Mouse (Mus musculus) 3T3-L1 (cell line): Measurements from ENCODE around the gene Runx2.

Source experiments
- DNase-seq: peaks from one replicate; pipeline ENCODE4 v3.0.0-alpha.2; 2015; ENCODE audit warnings: low read depth, low spot score

Runx2 gene

DNA sequence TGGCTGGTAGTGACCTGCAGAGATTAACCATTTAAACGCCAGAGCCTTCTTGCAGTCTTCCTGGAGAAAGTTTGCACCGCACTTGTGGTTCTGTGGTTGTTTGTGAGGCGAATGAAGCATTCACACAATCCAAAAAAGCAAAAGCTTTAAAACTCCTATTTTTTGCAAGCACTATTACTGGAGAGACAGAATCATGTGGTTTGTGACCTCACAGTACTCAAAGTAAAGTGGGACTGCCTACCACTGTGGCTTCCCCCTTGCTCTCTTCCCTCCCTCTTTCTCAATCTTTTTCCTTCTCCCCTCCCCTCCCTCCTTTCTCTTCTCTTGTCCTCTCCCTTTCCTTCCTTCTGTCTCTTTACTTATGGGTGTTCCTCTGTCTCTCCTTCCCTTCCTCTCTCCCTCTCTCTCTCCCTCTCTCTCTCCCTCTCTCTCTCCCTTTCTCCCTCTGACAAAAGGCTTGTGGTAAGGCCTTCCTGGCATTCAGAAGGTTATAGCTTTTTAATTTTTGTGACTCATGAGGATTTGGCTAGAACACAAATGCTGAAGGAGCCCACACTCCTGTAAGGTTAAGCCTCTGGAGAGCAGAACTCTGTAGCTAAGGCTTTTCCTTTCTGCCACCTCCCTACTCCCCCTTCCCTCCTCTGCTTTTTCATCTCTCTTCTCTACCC is at the start of gene Runx2:
Gene Runx2, minus strand, starts transcription at position 290 of the 668 bp plus-strand sequence.
- DNase-seq = peak; percentile 79

GRCm38 (mm10) chr17:44863165-44863564 is 48.6 kb upstream of the Runx2 start:
- no peak for DNase-seq

DNA sequence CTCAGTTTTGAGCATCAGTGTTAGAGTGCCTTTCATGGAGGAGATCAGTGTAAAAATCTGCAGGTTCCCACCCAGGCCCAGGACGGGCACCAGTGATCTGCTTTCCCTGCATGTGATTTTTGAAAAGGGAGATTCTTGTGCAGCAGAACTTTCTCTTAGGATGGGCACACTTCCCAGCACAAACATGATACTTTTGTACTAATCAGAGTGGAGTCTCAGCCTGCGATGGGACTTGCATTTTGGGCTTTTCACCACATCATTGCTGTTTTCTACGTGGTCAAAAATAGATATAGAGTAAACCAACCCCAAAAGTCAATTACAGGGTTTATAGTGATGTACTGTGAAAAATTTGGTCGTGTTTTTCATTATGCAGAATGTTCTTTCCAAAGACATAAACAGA is 27.6 kb upstream of the Runx2 start:
- no peak for DNase-seq

DNA sequence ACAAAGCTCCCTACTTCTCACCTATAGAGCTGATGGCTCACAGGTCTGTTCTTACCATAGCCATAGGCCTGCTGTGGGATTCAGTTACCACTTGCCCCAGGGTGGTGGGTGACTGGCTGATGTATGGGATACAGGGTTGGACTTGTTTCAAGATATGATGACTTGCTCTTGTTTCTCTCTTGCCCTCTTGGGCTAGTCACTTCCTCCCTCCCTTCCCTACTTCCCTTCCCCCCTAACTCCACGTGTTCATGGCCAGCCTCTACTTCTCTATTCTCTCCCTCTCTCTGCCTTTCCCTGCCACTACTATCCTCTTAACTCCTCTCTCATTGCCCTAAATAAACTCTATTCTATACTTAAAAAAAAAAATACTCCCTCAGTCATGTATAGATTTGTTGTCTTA is 16.6 kb upstream of the Runx2 start:
- peak; percentile 7 for DNase-seq

DNA sequence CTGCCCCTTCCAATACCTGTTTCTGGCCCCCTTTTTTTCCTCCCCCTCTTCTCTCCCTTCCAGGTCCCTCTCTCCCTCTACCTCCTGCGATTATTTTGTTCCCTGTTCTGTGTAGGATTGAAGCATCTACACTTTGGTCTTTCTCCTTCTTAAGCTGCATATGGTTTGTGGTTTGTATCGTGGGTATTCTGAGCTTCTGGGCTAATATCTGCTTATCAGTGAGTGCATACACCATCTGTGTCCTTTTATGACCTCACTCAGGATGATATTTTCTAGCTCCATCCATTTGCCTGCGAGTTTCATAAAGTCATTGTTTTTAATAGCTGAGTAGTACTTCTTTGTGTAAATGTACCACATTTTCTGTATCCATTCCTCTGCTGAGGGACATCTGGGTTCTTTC is 15.0 kb upstream of the Runx2 start:
- DNase-seq = no peak

DNA sequence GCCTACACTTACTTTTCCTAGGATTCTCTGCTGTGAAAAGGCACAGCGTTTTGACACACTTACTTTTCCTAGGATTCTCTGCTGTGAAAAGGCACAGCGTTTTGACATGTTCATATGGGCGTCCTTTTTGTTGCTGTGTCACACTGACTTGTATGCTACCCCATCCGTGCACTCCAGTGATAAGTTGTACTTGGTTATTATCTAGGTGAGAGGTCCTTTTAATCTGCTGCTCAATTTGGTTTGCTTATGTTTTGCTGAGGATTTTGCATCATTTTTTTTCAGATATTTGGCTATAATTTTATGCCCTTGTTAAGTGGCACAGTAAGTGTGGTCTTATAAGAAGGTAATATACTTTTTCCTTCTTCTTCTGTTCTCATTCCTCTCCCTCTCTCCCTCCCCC is 13.4 kb upstream of the Runx2 start:
- no peak for DNase-seq

DNA sequence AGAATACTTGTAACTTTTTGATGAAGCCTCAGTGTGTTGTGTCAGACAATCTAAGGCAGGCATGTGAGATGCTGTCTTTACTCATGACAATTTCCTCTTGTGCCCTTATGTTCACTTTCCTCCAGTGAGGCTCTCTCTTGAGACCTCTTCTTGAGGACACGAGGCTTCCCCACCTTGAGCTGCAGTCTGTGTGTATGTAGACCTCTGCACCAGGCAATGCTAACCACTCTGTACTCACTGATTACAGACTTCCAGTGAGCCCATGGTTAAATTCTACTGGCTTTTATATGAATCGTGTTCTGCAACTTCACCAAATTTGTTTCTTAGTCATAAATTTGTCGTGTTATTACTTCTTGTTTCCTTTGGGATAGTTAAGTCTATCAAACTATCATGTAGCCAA is 12.5 kb upstream of the Runx2 start:
- DNase-seq = no peak

DNA sequence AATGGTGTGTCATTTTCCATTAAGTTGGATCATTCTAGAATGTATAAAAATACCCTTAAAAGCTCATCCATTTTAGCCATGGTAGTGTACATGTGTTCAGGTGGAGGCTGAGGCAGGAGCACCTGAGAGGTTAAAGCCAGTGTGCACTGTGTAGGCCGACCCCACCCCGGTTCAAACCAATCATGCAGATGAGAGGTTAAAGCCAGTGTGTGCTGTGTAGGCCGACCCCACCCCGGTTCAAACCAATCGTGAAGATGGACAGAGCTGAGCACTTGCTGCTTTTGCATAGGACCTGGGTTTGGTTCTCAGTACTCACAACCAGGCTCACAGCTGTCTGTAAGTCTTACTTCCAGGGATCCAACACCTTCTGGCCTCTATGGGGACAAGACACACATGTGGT is 7.3 kb upstream of the Runx2 start:
- no peak for DNase-seq

- DNase-seq = no peak
Observed at GRCm38 (mm10) chr17:44819816-44820215, 5.2 kb upstream of the Runx2 start.

DNA sequence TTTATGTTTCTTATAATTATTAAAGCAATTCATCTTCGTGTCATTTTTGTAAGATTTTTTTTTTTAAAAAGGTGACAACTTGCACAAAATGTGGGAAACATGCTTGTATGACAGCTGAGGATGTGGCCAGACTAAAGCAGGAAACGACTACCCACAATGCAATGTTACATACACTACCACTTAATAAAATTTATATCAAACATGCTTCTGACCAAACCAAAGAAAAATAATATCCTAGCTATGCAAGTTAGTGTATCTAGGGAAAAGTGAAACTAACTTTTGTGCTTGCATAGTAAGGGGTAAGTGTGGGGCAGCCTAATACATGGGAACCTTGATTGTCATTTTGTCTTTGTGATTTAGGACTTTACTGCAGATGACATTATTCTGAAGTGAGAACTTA is 4.2 kb upstream of the Runx2 start:
- DNase-seq = no peak

GRCm38 (mm10) chr17:44807031-44807430 is 7.6 kb downstream of the Runx2 start:
- DNase-seq = no peak

DNA sequence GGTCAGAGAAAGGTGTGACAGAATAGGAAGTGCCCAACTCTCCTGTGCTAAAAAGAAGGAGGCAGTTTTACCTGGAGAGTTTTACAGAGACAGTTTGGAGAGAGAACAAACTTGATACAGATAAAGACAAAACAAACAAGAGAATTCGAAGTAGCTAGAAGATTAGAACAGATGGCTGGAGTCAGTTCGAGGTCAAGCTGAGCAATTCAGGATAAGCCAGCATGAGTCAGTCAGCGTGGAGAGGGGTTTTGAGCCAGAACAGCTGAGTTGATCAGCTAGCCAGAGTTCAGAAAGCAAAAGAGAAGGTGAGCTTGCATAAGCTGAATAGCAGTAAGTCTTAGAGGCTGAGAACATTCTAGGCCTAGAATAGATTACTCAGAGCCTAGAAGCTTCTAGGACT is 17.3 kb downstream of the Runx2 start:
- DNase-seq = peak; percentile 80

DNA sequence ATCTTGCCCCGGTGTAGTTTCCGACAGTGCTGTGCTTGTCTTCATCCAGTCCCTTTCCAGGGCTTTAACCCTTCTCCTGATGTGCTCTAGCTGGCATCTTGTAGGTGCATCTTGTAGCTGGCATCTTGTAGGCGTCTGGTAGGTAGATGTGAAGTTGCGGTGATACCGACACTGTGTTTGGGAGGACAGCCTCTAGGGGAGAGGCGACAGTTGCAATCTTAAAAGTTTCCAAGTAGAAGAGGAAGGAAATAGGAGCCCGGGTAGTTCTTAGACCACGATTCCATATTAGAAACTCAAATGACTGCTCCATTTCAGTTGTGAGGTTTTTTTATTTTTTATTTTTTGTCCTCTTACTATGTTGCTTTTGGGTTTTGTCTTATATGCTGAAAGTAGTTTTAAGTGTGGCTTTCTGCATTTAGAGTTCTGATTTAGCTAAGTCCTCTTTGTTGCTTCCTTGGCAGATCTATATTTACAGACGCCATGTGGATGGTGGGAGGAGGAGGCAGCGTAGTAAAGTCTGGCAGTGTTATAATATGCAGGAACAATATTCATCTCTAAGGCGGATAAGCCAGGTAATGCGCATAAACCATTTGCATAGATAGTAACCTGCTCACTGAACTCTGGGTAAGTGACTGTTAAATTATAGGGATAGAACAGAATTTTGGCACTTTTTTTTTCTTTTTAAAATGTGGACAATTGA is 22.2 kb downstream of the Runx2 start:
- DNase-seq = no peak

GRCm38 (mm10) chr17:44788982-44789747 is 25.4 kb downstream of the Runx2 start:
- DNase-seq = no peak

DNA sequence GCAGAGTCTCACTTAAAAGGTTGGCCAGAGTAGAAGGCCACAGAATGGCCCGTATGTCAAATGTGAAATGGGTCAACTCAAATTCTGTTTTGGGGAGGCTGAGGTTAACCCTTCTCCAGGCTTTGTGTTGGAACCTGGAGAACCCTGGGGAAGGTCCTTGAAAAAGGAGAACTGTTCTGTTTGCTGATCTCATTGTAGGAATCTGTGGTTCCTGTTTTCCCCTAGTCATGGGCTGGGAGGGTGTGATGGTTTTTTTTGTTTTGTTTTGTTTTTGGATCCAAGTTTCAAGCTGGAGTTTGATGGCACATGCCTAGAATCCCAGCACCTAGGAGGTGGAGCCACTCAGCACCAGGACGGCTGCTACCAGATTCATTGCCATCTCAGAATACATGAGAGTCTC is 31.5 kb downstream of the Runx2 start:
- no peak for DNase-seq

- DNase-seq = no peak
Observed at GRCm38 (mm10) chr17:44782366-44782765, 32.2 kb downstream of the Runx2 start.

GRCm38 (mm10) chr17:44780353-44780752 is 34.2 kb downstream of the Runx2 start:
- DNase-seq = no peak

- DNase-seq = no peak
Observed at GRCm38 (mm10) chr17:44778141-44778540, 36.5 kb downstream of the Runx2 start.

GRCm38 (mm10) chr17:44777337-44777804 is 37.2 kb downstream of the Runx2 start:
- DNase-seq = peak; percentile 78

- DNase-seq = peak; percentile 92
Observed at GRCm38 (mm10) chr17:44776738-44777270, 37.8 kb downstream of the Runx2 start, which contains the start of gene Supt3. Supt3 (plus strand) TSS chr17:44777152.

GRCm38 (mm10) chr17:44772576-44772975 is 42.0 kb downstream of the Runx2 start:
- peak; percentile 67 for DNase-seq

DNA sequence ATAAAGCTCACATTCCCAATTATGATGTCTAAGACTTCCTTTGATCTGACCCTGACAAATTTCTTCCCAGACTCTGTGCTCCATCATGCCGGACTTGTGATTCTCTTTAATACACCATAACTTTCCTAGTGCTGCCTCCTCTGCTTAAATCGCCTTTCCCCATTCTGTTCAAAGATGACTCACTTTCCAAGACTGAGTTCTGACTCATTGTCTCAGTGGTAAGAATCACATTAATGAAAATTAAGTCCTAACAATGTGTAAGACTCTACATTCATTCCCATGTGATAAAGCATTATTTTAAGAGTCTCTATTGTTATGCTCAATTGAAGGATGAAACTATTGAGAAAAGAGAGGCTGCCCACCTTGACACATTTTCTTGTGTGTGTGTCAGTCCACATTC is 43.7 kb downstream of the Runx2 start:
- DNase-seq = peak; percentile 66
